8 mouse cellular contexts compared by ENCODE assay signal in the genomic region with DNA sequence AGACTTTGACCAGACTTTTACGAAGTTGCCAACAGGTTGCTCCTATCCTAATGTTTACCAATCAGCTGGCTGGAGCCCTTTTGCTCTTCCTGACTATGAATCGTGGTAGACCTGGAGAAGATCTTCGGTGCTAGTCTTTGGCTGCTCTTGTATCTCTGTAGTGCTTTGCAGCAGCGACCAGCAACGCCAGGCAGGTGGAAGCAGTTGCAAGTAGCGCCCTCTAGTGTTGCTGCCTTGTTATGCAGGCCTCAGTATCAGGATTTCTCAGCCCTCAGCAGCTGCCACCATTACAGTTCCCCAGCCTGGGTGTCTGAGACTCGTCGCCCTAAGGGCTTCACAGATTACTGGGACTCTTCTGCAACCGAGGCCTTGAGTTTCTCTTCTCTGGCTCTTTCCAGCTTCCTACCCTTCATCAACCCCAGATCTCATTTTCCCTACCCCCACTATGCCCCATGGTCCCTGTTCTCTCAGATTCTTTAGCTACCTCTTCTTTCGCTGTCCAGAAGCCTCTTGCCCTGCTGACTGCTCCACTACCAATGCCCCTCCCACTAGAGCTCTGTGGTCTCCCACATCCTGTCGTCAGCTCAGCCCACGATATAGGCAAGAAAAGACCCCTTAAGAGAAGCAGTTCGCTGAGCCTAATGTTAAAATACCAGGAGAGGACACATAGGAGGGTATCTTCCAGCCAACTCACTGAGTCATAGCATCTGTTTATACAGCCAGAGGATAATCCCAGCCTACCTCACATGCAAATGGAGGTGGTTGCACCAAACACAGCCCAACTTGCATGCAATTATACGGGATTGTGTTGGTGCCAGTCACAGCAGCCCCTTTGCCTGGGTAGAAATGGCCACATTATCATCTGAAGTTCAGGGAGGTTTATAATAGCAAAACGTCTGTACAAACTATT.
DNase-seq lines count a peak whose midpoint lies in the region; ATAC-seq and TF ChIP-seq lines count a peak whose summit lies in the region.
"Had no signal": no experiment of that assay in that cellular context is flagged by ENCODE, and none has a peak within 500 bp of the region (broad histone marks: within the 10 kb centered on the region; RNA-seq: fewer than 3 reads in every experiment).

No protein-coding gene starts in this region.

- no peak overlapping the region for H3K4me3 ChIP-seq in cortical plate, adult 2 months (ENCODE audit: insufficient read depth, low read length)
- no peak overlapping the region for H3K4me3 ChIP-seq in liver, embryonic 12.5 days
- H3K4me3 ChIP-seq: heart, embryonic 15.5 days had no signal

- DNase-seq in ovary, postnatal 36 days (ENCODE audit: low spot score) = peak; percentile 45
- DNase-seq in ovary, adult 18-20 months (ENCODE audit: low spot score) = no peak
- DNase-seq in adrenal gland, adult 8-10 months = peak; percentile 12
- DNase-seq in induced T-regulatory cell, adult 2 months (ENCODE audit: low read depth) = peak; percentile 43
- DNase-seq in right cerebral cortex, postnatal 4 days = peak; percentile 40

- WGBS in liver, embryonic 12.5 days (ENCODE audit: insufficient replicate concordance) = 24% methylated on average over 15 of the region's 15 CpGs

- no peak overlapping the region for H3K27ac ChIP-seq in cortical plate, adult 2 months (ENCODE audit: insufficient read depth, low read length)
- no peak overlapping the region for H3K27ac ChIP-seq in liver, embryonic 12.5 days
- H3K27ac ChIP-seq: heart, embryonic 15.5 days had no signal

- no peaks in the 10 kb centered on the region for H3K36me3 ChIP-seq in liver, embryonic 12.5 days
- H3K36me3 ChIP-seq: heart, embryonic 15.5 days had no signal

- H3K4me1 ChIP-seq in cortical plate, adult 2 months (ENCODE audit: control insufficient read depth, insufficient read depth, low read length) = no peaks in the 10 kb centered on the region
- no peaks in the 10 kb centered on the region for H3K4me1 ChIP-seq in liver, embryonic 12.5 days

- H3K9me3 ChIP-seq in liver, embryonic 12.5 days (replicated peaks) = no peaks in the 10 kb centered on the region
- H3K9me3 ChIP-seq: heart, embryonic 15.5 days had no signal

- no peaks in the 10 kb centered on the region for H3K27me3 ChIP-seq in liver, embryonic 12.5 days (replicated peaks)
- H3K27me3 ChIP-seq: heart, embryonic 15.5 days had no signal

- H3K9ac ChIP-seq in liver, embryonic 12.5 days = no peak overlapping the region
- H3K9ac ChIP-seq: heart, embryonic 15.5 days had no signal

- H3K4me2 ChIP-seq in liver, embryonic 12.5 days = no peak overlapping the region
- H3K4me2 ChIP-seq: heart, embryonic 15.5 days had no signal

- peak; percentile 82 for TF ChIP-seq CTCF in cortical plate, adult 2 months (IDR thresholded peaks at IDR 0.05; ENCODE audit: extremely low read depth, insufficient read depth, low read length)

- TF ChIP-seq POLR2A in cortical plate, adult 2 months (IDR thresholded peaks at IDR 0.05; ENCODE audit: extremely low read depth, insufficient read depth, low read length) = no peak

- peak; percentile 32; the same call in 1 of the 2 replicates for ATAC-seq in liver, embryonic 12.5 days
